Mouse (Mus musculus) neural tube, embryonic 14.5 days (tissue): ENCODE measurements around the gene Slc24a4. TPM values are rescaled to one million over a fixed set of nuclear protein-coding genes. Genes with fewer than 3 reads are reported as not detected.
"Not testable (repeated sequence)": the region's sequence is repeated elsewhere in the genome, so short reads cannot be mapped to it uniquely, and the experiment has no call there.

ENCODE experiments used
- ATAC-seq: fragments of 200-750 bp; cut with Nextera tagmentation; 2 replicates; pipeline ENCODE4 v1.8.0; 2017; ENCODE audit warnings: low read depth, mild to moderate bottlenecking, moderate TSS enrichment, moderate library complexity
- H3K27ac ChIP-seq: fragments of 300-500 bp; sonication (generic); 2 replicates; pipeline ENCODE4 v1.5.1; 2014; ENCODE audit warnings: low read depth, mild to moderate bottlenecking, control low read depth, low read length, moderate library complexity, mixed read lengths
- H3K27me3 ChIP-seq: fragments of 300-500 bp; sonication (generic); 2 replicates; pipeline ENCODE4 v1.6.1; 2014; ENCODE audit warnings: low read length; ENCODE audit not compliant: control insufficient read depth, insufficient read depth
- H3K36me3 ChIP-seq: fragments of 300-500 bp; sonication (generic); 2 replicates; pipeline ENCODE4 v1.6.1; 2014; ENCODE audit warnings: low read length, mixed read lengths; ENCODE audit not compliant: control insufficient read depth, insufficient read depth
- H3K4me1 ChIP-seq: fragments of 300-500 bp; sonication (generic); 2 replicates; pipeline ENCODE4 v1.6.1; 2014; ENCODE audit warnings: low read length; ENCODE audit not compliant: control insufficient read depth, insufficient read depth
- H3K4me2 ChIP-seq: fragments of 300-500 bp; sonication (generic); 2 replicates; pipeline ENCODE4 v1.6.1; 2014; ENCODE audit warnings: mild to moderate bottlenecking, low read depth, low read length, control low read depth
- H3K4me3 ChIP-seq: fragments of 300-500 bp; sonication (generic); 2 replicates; pipeline ENCODE4 v1.5.1; 2014; ENCODE audit warnings: low read depth, low read length, control low read depth, mixed read lengths
- H3K9ac ChIP-seq: fragments of 300-500 bp; sonication (generic); replicated peaks from 2 replicates; pipeline ENCODE4 v1.6.1; 2014; ENCODE audit warnings: low read depth, mild to moderate bottlenecking, control low read depth, low read length, mixed read lengths
- H3K9me3 ChIP-seq: fragments of 300-500 bp; sonication (generic); 2 replicates; pipeline ENCODE4 v1.6.1; 2016; ENCODE audit warnings: low read length; ENCODE audit not compliant: control insufficient read depth
- WGBS: fragments of 180-500 bp; shearing (Covaris S2); extraction: QIAGEN DNeasy Blood & Tissue Kit; methylation state at CpG from one replicate; pipeline ENCODE4 v1.1.7; 2014; 5-methylcytosine and 5-hydroxymethylcytosine counted together
- polyA plus RNA-seq: library from polyadenylated mRNA; unstranded; fragments of >200 nt; fragmentation: Nextera tagmentation; extraction: Ambion mirVana; gene quantifications from 2 replicates; pipeline ENCODE4 v1.2.1, GENCODE M21; 2014

The Slc24a4 gene
- polyA plus RNA-seq, 1 experiment from 2014 or later = 3.2 TPM

GRCm38 (mm10) chr12:102223404-102223803, 94.9 kb downstream of the Slc24a4 start:
- Histone ChIP-seq H3K4me3 (no peak overlapping the region), H3K4me1 (no peaks in the 10 kb centered on the region), H3K9ac (no peak overlapping the region), H3K27ac (no peak overlapping the region), H3K36me3 (no peaks in the 10 kb centered on the region), H3K27me3 (no peaks in the 10 kb centered on the region), H3K4me2 (no peak overlapping the region), H3K9me3 (no peaks in the 10 kb centered on the region)
- ATAC-seq = no peak
- 87% methylated on average over 6 of the region's 6 CpGs for WGBS

- H3K4me3 ChIP-seq, ATAC-seq, H3K27ac ChIP-seq, H3K4me2 ChIP-seq, H3K4me1 ChIP-seq, H3K36me3 ChIP-seq, H3K27me3 ChIP-seq, H3K9ac ChIP-seq, H3K9me3 ChIP-seq: not testable (repeated sequence)
- 85% methylated on average over 2 of the region's 2 CpGs for WGBS
Measured at GRCm38 (mm10) chr12:102224112-102224511, 95.6 kb downstream of the Slc24a4 start.

- no peaks in the 10 kb centered on the region for H3K4me1 ChIP-seq
- no peaks in the 10 kb centered on the region for H3K9me3 ChIP-seq
- no peak overlapping the region for H3K4me2 ChIP-seq
- no peak overlapping the region for H3K27ac ChIP-seq
- no peak for ATAC-seq
- H3K4me3 ChIP-seq = no peak overlapping the region
- no peaks in the 10 kb centered on the region for H3K27me3 ChIP-seq
- H3K9ac ChIP-seq = no peak overlapping the region
- H3K36me3 ChIP-seq = no peaks in the 10 kb centered on the region
- 45% methylated on average over 3 of the region's 3 CpGs for WGBS
Measured at GRCm38 (mm10) chr12:102225165-102225564, 96.6 kb downstream of the Slc24a4 start.

- Histone ChIP-seq H3K9me3 (no peaks in the 10 kb centered on the region), H3K9ac (no peak overlapping the region), H3K4me3 (no peak overlapping the region), H3K4me1 (no peaks in the 10 kb centered on the region), H3K36me3 (no peaks in the 10 kb centered on the region), H3K4me2 (no peak overlapping the region), H3K27ac (no peak overlapping the region), H3K27me3 (no peaks in the 10 kb centered on the region)
- WGBS = 73% methylated on average over 3 of the region's 3 CpGs
- no peak for ATAC-seq
Measured at GRCm38 (mm10) chr12:102235551-102235950, 107.0 kb downstream of the Slc24a4 start.

- WGBS = 58% methylated on average over 6 of the region's 6 CpGs
- no peak overlapping the region for H3K27ac ChIP-seq
- no peak for ATAC-seq
- no peaks in the 10 kb centered on the region for H3K36me3 ChIP-seq
- no peak overlapping the region for H3K4me2 ChIP-seq
- no peaks in the 10 kb centered on the region for H3K4me1 ChIP-seq
- no peaks in the 10 kb centered on the region for H3K27me3 ChIP-seq
- H3K9me3 ChIP-seq = no peaks in the 10 kb centered on the region
- no peak overlapping the region for H3K9ac ChIP-seq
- no peak overlapping the region for H3K4me3 ChIP-seq
Measured at GRCm38 (mm10) chr12:102236317-102236716, 107.8 kb downstream of the Slc24a4 start.

GRCm38 (mm10) chr12:102242076-102242722, 113.7 kb downstream of the Slc24a4 start:
- no peak overlapping the region for H3K9ac ChIP-seq
- H3K9me3 ChIP-seq = no peaks in the 10 kb centered on the region
- no peaks in the 10 kb centered on the region for H3K36me3 ChIP-seq
- no peak overlapping the region for H3K4me2 ChIP-seq
- no peaks in the 10 kb centered on the region for H3K27me3 ChIP-seq
- no peaks in the 10 kb centered on the region for H3K4me1 ChIP-seq
- 59% methylated on average over 6 of the region's 6 CpGs for WGBS
- no peak overlapping the region for H3K4me3 ChIP-seq
- H3K27ac ChIP-seq = no peak overlapping the region
- ATAC-seq = peak; percentile 24; the same call in 1 of the 2 replicates

GRCm38 (mm10) chr12:102243915-102244314, 115.4 kb downstream of the Slc24a4 start:
- H3K4me3 ChIP-seq = no peak overlapping the region
- no peaks in the 10 kb centered on the region for H3K27me3 ChIP-seq
- WGBS = 58% methylated on average over 1 of the region's 1 CpGs
- H3K27ac ChIP-seq = no peak overlapping the region
- no peaks in the 10 kb centered on the region for H3K36me3 ChIP-seq
- no peak for ATAC-seq
- H3K4me2 ChIP-seq = no peak overlapping the region
- H3K4me1 ChIP-seq = no peaks in the 10 kb centered on the region
- no peaks in the 10 kb centered on the region for H3K9me3 ChIP-seq
- no peak overlapping the region for H3K9ac ChIP-seq

- Histone ChIP-seq H3K27me3 (no peaks in the 10 kb centered on the region), H3K9ac (no peak overlapping the region), H3K36me3 (no peaks in the 10 kb centered on the region), H3K27ac (no peak overlapping the region), H3K4me1 (0 out of 2 replicates have a peak, but pooled peaks cover 3% of the 10 kb centered on the region), H3K9me3 (no peaks in the 10 kb centered on the region), H3K4me3 (no peak overlapping the region), H3K4me2 (no peak overlapping the region)
- 88% methylated on average over 5 of the region's 5 CpGs for WGBS
- no peak for ATAC-seq
Measured at GRCm38 (mm10) chr12:102246226-102246625, 117.7 kb downstream of the Slc24a4 start.

GRCm38 (mm10) chr12:102248104-102248503, 119.6 kb downstream of the Slc24a4 start:
- Histone ChIP-seq H3K27me3 (no peaks in the 10 kb centered on the region), H3K4me1 (0 out of 2 replicates have a peak, but pooled peaks cover 3% of the 10 kb centered on the region), H3K36me3 (no peaks in the 10 kb centered on the region), H3K4me3 (no peak overlapping the region), H3K9me3 (no peaks in the 10 kb centered on the region), H3K4me2 (no peak overlapping the region), H3K9ac (no peak overlapping the region), H3K27ac (no peak overlapping the region)
- no peak for ATAC-seq
- WGBS = 95% methylated on average over 6 of the region's 6 CpGs
